Mouse (Mus musculus): Measurements from ENCODE around the gene Ppie.
"Not testable (repeated sequence)": the region's sequence is repeated elsewhere in the genome, so short reads cannot be mapped to it uniquely, and the experiment has no call there.

DNA sequence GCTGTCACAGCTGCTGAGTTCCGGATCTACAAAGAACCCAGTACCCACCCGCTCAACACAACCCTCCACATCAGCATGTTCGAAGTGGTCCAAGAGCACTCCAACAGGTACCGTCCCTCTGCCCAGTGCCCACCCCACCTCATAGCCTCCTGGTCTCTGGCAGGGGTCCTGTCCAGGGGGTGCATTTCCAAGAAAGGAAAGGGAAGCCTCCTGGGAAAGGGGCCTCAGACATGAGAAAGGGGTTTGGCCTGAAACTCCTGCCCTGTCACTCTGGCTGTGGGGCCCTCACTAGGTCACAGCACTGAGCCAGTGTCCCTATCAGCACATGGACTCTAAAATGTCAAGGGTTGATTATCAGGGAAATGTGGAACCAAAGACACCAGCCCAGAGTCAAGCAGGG is 25.1 kb downstream of the Ppie start:
- TF ChIP-seq ZC3H11A (IDR thresholded peaks at IDR 0.05; ENCODE audit: low read depth, low read length); EP300 (IDR thresholded peaks at IDR 0.05; ENCODE audit: low read depth in 1 of 2, low read length in 2 of 2); E2F4 (IDR thresholded peaks at IDR 0.05; ENCODE audit: borderline replicate concordance, low read depth, low read length); CTCF (IDR thresholded peaks at IDR 0.05 in 2 of 3, conservative IDR thresholded peaks at IDR 0.05 in 1 of 3; ENCODE audit: control insufficient read depth in 1 of 3, insufficient read depth in 1 of 3, low read depth in 2 of 3, low read length in 3 of 3, poor library complexity in 1 of 3, severe bottlenecking in 1 of 3); HCFC1 (IDR thresholded peaks at IDR 0.05; ENCODE audit: low read depth, low read length); ZKSCAN1 (IDR thresholded peaks at IDR 0.05; ENCODE audit: low read depth, low read length); USF1 (IDR thresholded peaks at IDR 0.05; ENCODE audit: low read depth, low read length); KAT2A (conservative IDR thresholded peaks at IDR 0.05; ENCODE audit: low read depth, low read length); USF2 (IDR thresholded peaks at IDR 0.05; ENCODE audit: borderline replicate concordance in 1 of 2, insufficient read depth in 1 of 2, low read depth in 1 of 2, low read length in 2 of 2): not testable (repeated sequence)
